Mouse (Mus musculus) MEL (cell line): ENCODE measurements around the gene Padi6. TPM values are rescaled to one million over a fixed set of nuclear protein-coding genes. Genes with fewer than 3 reads are reported as not detected.

Source experiments
- DNase-seq: peaks from one replicate; pipeline ENCODE4 v3.0.0; 2011; ENCODE audit warnings: low read depth, low spot score
- H3K27ac ChIP-seq: 2 replicates; pipeline ENCODE4 v1.5.1; 2012; ENCODE audit warnings: low read depth, mild to moderate bottlenecking, control low read depth, low read length, moderate library complexity; ENCODE audit not compliant: control insufficient read depth
- H3K27me3 ChIP-seq, 2 experiments: fragments of 150-350 bp in 1 of 2; sonication (generic) in 1 of 2; 2 replicates each; pipeline ENCODE4 v1.6.1; 2012; ENCODE audit warnings: low read length in 2 of 2, mild to moderate bottlenecking in 2 of 2, improper control_type of control experiment in 1 of 2, moderate library complexity in 1 of 2; ENCODE audit not compliant: insufficient read depth in 2 of 2, control insufficient read depth in 1 of 2
- H3K36me3 ChIP-seq, 2 experiments: 2 replicates each; pipeline ENCODE4 v1.6.1; 2012 to 2014; ENCODE audit warnings: low read length in 2 of 2, improper control_type of control experiment in 1 of 2, inconsistent platforms in 1 of 2, mild to moderate bottlenecking in 1 of 2; ENCODE audit not compliant: insufficient read depth in 2 of 2, control insufficient read depth in 1 of 2
- H3K4me1 ChIP-seq, 2 experiments: fragments of 150-350 bp in 1 of 2; sonication (generic) in 1 of 2; 2 replicates each; pipeline ENCODE4 v1.6.1; 2012; ENCODE audit warnings: low read length in 2 of 2, improper control_type of control experiment in 1 of 2, mild to moderate bottlenecking in 1 of 2; ENCODE audit not compliant: insufficient read depth in 2 of 2, control insufficient read depth in 1 of 2
- H3K4me3 ChIP-seq, 2 experiments: fragments of 150-350 bp in 1 of 2; sonication (generic) in 1 of 2; 2 replicates each; pipeline ENCODE4 v1.5.1; 2012; ENCODE audit warnings: low read depth in 2 of 2, low read length in 2 of 2, mild to moderate bottlenecking in 2 of 2, moderate library complexity in 2 of 2, control low read depth in 1 of 2, improper control_type of control experiment in 1 of 2; ENCODE audit not compliant: control insufficient read depth in 1 of 2, insufficient read depth in 1 of 2
- H3K79me2 ChIP-seq: 2 replicates; pipeline ENCODE4 v1.6.1; 2012; ENCODE audit warnings: mild to moderate bottlenecking, low read length, moderate library complexity; ENCODE audit not compliant: control insufficient read depth, poor library complexity, insufficient read depth
- H3K9ac ChIP-seq: 2 replicates; pipeline ENCODE4 v1.6.1; 2012; ENCODE audit warnings: low read depth, mild to moderate bottlenecking, control low read depth, low read length, moderate library complexity; ENCODE audit not compliant: control insufficient read depth, poor library complexity, severe bottlenecking
- H3K9me3 ChIP-seq: fragments of 150-350 bp; sonication (generic); replicated peaks from 2 replicates; pipeline ENCODE4 v1.6.1; 2012; ENCODE audit warnings: mild to moderate bottlenecking, low read length, improper control_type of control experiment, moderate library complexity; ENCODE audit not compliant: insufficient read depth
- BHLHE40 ChIP-seq: IDR thresholded peaks from 2 replicates; pipeline ENCODE4 v1.6.1; 2012; ENCODE audit warnings: low read depth, mild to moderate bottlenecking, inconsistent platforms, low read length, improper control_type of control experiment, borderline replicate concordance
- CHD1 ChIP-seq: IDR thresholded peaks from 2 replicates; pipeline ENCODE4 v1.6.1; 2012; ENCODE audit warnings: low read depth, mild to moderate bottlenecking, inconsistent platforms, low read length, improper control_type of control experiment
- EP300 ChIP-seq, 2 experiments: IDR thresholded peaks; 2 replicates each; pipeline ENCODE4 v1.6.1; 2011; ENCODE audit warnings: improper control_type of control experiment in 2 of 2, low read length in 2 of 2, low read depth in 1 of 2, mild to moderate bottlenecking in 1 of 2
- GABPA ChIP-seq: IDR thresholded peaks from 2 replicates; pipeline ENCODE4 v1.6.1; 2012; ENCODE audit warnings: low read depth, mild to moderate bottlenecking, inconsistent platforms, low read length, improper control_type of control experiment, moderate library complexity
- GATA1 ChIP-seq: IDR thresholded peaks from 2 replicates; pipeline ENCODE4 v1.6.1; 2011; ENCODE audit warnings: low read depth, low read length, improper control_type of control experiment
- JUND ChIP-seq: IDR thresholded peaks from 2 replicates; pipeline ENCODE4 v1.6.1; 2011; ENCODE audit warnings: low read depth, mild to moderate bottlenecking, improper control_type of control experiment, low read length
- KAT2A ChIP-seq: conservative IDR thresholded peaks from 2 replicates; pipeline ENCODE4 v1.6.1; 2012; ENCODE audit warnings: low read depth, low read length, improper control_type of control experiment, inconsistent platforms
- MAZ ChIP-seq: IDR thresholded peaks from 2 replicates; pipeline ENCODE4 v1.6.1; 2012; ENCODE audit warnings: low read depth, mild to moderate bottlenecking, inconsistent platforms, low read length, improper control_type of control experiment
- MXI1 ChIP-seq: IDR thresholded peaks from 2 replicates; pipeline ENCODE4 v1.6.1; 2011; ENCODE audit warnings: mild to moderate bottlenecking, low read depth, low read length, improper control_type of control experiment
- POLR2A ChIP-seq, 2 experiments: IDR thresholded peaks; 2 replicates each; pipeline ENCODE4 v1.6.1; 2011 to 2012; ENCODE audit warnings: low read length in 2 of 2, mild to moderate bottlenecking in 2 of 2, control low read depth in 1 of 2, improper control_type of control experiment in 1 of 2, low read depth in 1 of 2, moderate library complexity in 1 of 2; ENCODE audit not compliant: control insufficient read depth in 1 of 2, insufficient read depth in 1 of 2, poor library complexity in 1 of 2
- POLR2AphosphoS2 ChIP-seq: IDR thresholded peaks from 2 replicates; pipeline ENCODE4 v1.6.1; 2011; ENCODE audit warnings: low read length, improper control_type of control experiment
- POLR2AphosphoS5 ChIP-seq: IDR thresholded peaks from 2 replicates; pipeline ENCODE4 v1.6.1; 2012; ENCODE audit warnings: low read depth, borderline replicate concordance, mild to moderate bottlenecking, inconsistent platforms, low read length, moderate library complexity, mixed read lengths
- RAD21 ChIP-seq: IDR thresholded peaks from 2 replicates; pipeline ENCODE4 v1.6.1; 2011; ENCODE audit warnings: mild to moderate bottlenecking, low read depth, low read length, improper control_type of control experiment
- SMC3 ChIP-seq: IDR thresholded peaks from 2 replicates; pipeline ENCODE4 v1.6.1; 2011; ENCODE audit warnings: low read depth, low read length, improper control_type of control experiment
- TAL1 ChIP-seq: IDR thresholded peaks from 2 replicates; pipeline ENCODE4 v1.6.1; 2012; ENCODE audit warnings: mild to moderate bottlenecking, inconsistent platforms, low read length, moderate library complexity, mixed read lengths
- TBP ChIP-seq: IDR thresholded peaks from 2 replicates; pipeline ENCODE4 v1.8.0; 2011; ENCODE audit warnings: low read depth, low read length, improper control_type of control experiment
- USF1 ChIP-seq: IDR thresholded peaks from 2 replicates; pipeline ENCODE4 v1.6.1; 2014; ENCODE audit warnings: low read depth, mild to moderate bottlenecking, inconsistent platforms, low read length, improper control_type of control experiment, moderate library complexity
- USF2 ChIP-seq, 2 experiments: IDR thresholded peaks; 2 replicates each; pipeline ENCODE4 v1.6.1; 2011 to 2012; ENCODE audit warnings: improper control_type of control experiment in 2 of 2, low read length in 2 of 2, borderline replicate concordance in 1 of 2, inconsistent platforms in 1 of 2, low read depth in 1 of 2, mild to moderate bottlenecking in 1 of 2; ENCODE audit not compliant: insufficient read depth in 1 of 2
- ZC3H11A ChIP-seq: IDR thresholded peaks from 2 replicates; pipeline ENCODE4 v1.6.1; 2012; ENCODE audit warnings: low read depth, mild to moderate bottlenecking, inconsistent platforms, low read length, improper control_type of control experiment
- ZKSCAN1 ChIP-seq: IDR thresholded peaks from 2 replicates; pipeline ENCODE4 v1.6.1; 2012; ENCODE audit warnings: low read depth, mild to moderate bottlenecking, inconsistent platforms, low read length, improper control_type of control experiment, moderate library complexity
- ZMIZ1 ChIP-seq: IDR thresholded peaks from 2 replicates; pipeline ENCODE4 v1.6.1; 2012; ENCODE audit warnings: low read depth, mild to moderate bottlenecking, inconsistent platforms, low read length, improper control_type of control experiment, moderate library complexity
- polyA plus RNA-seq, 2 experiments: library from polyadenylated mRNA; stranded (reverse) in 1 of 2; unstranded in 1 of 2; fragments of >175 nt in 1 of 2; fragments of >200 nt in 1 of 2; gene quantifications; 2 replicates each; pipeline versions ENCODE4 v1.2.1 to v1.2.4; 2012; ENCODE audit warnings: low replicate concordance in 2 of 2, low read depth in 1 of 2; ENCODE audit not compliant: insufficient read length in 2 of 2, insufficient read depth in 1 of 2, missing spikeins in 1 of 2
- total RNA-seq: library from RNA; depleted of rRNA; stranded (reverse); fragments of 300-350 nt; gene quantifications from 2 replicates; pipeline ENCODE4 v1.2.3, GENCODE M21; 2012

The Padi6 gene
- total and polyA plus RNA-seq, 3 experiments, result not detected

GRCm38 (mm10) chr4:140707615-140708014, 34.8 kb downstream of the Padi6 start:
- H3K36me3 ChIP-seq, result peaks cover 15 to 21% of the 10 kb centered on the region in 2 experiments
- H3K9me3 ChIP-seq, result no peaks in the 10 kb centered on the region
- DNase-seq, result peak; percentile 9
- H3K27me3 ChIP-seq, result no peaks in the 10 kb centered on the region
- TF ChIP-seq USF2 (IDR thresholded peaks at IDR 0.05; ENCODE audit: borderline replicate concordance in 1 of 2, insufficient read depth in 1 of 2, low read depth in 1 of 2, low read length in 2 of 2) (no peak), GATA1 (no peak), USF1 (no peak), BHLHE40 (no peak), POLR2AphosphoS5 (no peak), KAT2A (no peak), POLR2AphosphoS2 (no peak), CHD1 (no peak), TAL1 (no peak), JUND (no peak), GABPA (no peak), MXI1 (no peak), ZC3H11A (no peak), SMC3 (no peak), MAZ (no peak), RAD21 (no peak), POLR2A (IDR thresholded peaks at IDR 0.05; ENCODE audit: control insufficient read depth in 1 of 2, insufficient read depth in 1 of 2, low read depth in 1 of 2, low read length in 2 of 2, poor library complexity in 1 of 2) (no peak; a peak in 1 of 4 replicates), EP300 (IDR thresholded peaks at IDR 0.05; ENCODE audit: low read depth in 1 of 2, low read length in 2 of 2) (no peak), ZMIZ1 (no peak)
- H3K9ac ChIP-seq, result no peak overlapping the region
- H3K79me2 ChIP-seq, result peaks cover 57% of the 10 kb centered on the region
- H3K27ac ChIP-seq, result no peak overlapping the region
- H3K4me1 ChIP-seq, result peaks cover 0 to 13% of the 10 kb centered on the region in 2 experiments; a peak in 2 of 4 replicates
- no peak overlapping the region for H3K4me3 ChIP-seq

DNA sequence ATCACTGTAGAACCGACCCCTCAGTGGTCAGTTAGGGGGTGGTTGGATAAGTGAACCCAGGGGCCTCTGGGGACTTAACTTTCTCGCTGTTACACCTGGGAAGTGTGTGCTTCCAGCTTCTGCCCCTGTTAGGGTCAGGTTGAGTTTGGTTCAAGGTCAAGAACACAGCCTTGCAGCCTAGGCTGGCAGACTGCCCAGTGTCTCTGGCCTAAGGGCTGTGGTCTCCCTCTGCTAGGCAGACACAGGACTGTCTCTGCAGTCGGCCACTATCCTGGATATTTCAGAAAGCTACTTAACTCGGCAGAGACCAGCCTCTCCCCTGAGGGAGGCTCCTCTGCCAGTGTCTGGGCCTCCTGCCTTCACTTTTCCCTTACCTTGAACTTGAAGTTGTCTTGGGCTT, 38.3 kb downstream of the Padi6 start:
- H3K4me1 ChIP-seq, result peaks cover 0 to 16% of the 10 kb centered on the region in 2 experiments; a peak in 3 of 4 replicates
- H3K27me3 ChIP-seq, result no peaks in the 10 kb centered on the region
- peaks cover 79% of the 10 kb centered on the region for H3K79me2 ChIP-seq
- TF ChIP-seq KAT2A (no peak), RAD21 (no peak), POLR2A (IDR thresholded peaks at IDR 0.05; ENCODE audit: control insufficient read depth in 1 of 2, insufficient read depth in 1 of 2, low read depth in 1 of 2, low read length in 2 of 2, poor library complexity in 1 of 2) (no peak), EP300 (IDR thresholded peaks at IDR 0.05; ENCODE audit: low read depth in 1 of 2, low read length in 2 of 2) (no peak), ZKSCAN1 (no peak), POLR2AphosphoS2 (no peak), SMC3 (no peak), TBP (no peak), TAL1 (no peak), BHLHE40 (no peak), POLR2AphosphoS5 (no peak)
- no peaks in the 10 kb centered on the region for H3K9me3 ChIP-seq
- H3K36me3 ChIP-seq, result peaks cover 14 to 17% of the 10 kb centered on the region in 2 experiments
- peak overlapping the region; percentile 98 for H3K9ac ChIP-seq
- H3K27ac ChIP-seq, result no peak overlapping the region; the same call in 1 of the 2 replicates
- peak overlapping the region in 1 of 2 experiments; percentile 73; a peak in 2 of 4 replicates for H3K4me3 ChIP-seq
- no peak for DNase-seq
